Mouse (Mus musculus): ENCODE measurements around the gene Il2rb. TPM values are rescaled to one million over a fixed set of nuclear protein-coding genes. Genes with fewer than 3 reads are reported as not detected.

Gene Il2rb
- total and polyA plus RNA-seq, 3 experiments: 0.04 TPM; not detected in 2

DNA sequence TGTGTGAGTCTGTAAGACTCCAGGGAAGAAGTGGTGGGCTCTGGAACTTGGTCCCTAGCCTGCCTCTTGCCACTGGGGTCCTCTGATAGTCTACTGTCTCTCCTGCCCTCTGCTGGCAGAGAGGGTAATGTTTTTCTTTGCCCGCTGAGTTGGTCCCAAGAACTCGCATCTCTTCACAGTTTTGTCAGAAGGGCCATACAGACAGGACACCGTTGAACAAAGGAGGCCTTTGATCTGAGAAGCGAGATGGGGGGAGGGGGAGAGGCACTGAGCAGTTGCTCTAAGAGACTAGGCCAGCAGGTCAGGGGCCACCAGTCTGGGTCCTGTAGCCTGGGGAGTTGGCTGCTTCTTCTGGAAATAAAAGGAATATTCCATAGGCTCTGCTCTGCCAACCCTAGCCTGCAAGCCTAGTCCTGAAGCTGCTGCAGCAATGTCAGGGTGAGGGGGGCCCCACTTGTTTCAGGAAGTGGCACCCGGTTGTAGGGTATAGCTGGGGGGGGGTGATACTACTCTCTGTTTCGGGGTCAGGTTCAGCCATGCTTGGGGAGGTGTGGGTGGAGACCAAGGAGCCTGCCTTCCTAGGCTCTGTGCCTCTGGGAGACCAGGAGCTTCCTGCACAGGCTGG is 60.1 kb downstream of the Il2rb start:
- Histone ChIP-seq H3K27me3 (ENCODE audit: control insufficient read depth in 1 of 2, insufficient read depth in 2 of 2, low read length in 2 of 2) (no peaks in the 10 kb centered on the region), H3K36me3 (ENCODE audit: control insufficient read depth in 1 of 2, insufficient read depth in 2 of 2, low read length in 2 of 2) (peaks cover 0 to 7% of the 10 kb centered on the region in 2 experiments; a peak in 2 of 4 replicates)
- no peak for TF ChIP-seq GATA1 (IDR thresholded peaks at IDR 0.05; ENCODE audit: low read depth, low read length)
- no peak for TF ChIP-seq MEF2A (IDR thresholded peaks at IDR 0.05; ENCODE audit: extremely low read depth, insufficient replicate concordance, low read depth, low read length, poor library complexity, severe bottlenecking)
- TF ChIP-seq ETS1 (IDR thresholded peaks at IDR 0.05; ENCODE audit: low read depth, low read length): no peak
- TF ChIP-seq SMC3 (IDR thresholded peaks at IDR 0.05; ENCODE audit: low read depth, low read length): peak; percentile 65
- no peak for TF ChIP-seq USF1 (IDR thresholded peaks at IDR 0.05; ENCODE audit: low read depth, low read length)
- no peak for TF ChIP-seq POLR2A (IDR thresholded peaks at IDR 0.05; ENCODE audit: control insufficient read depth in 1 of 2, insufficient read depth in 1 of 2, low read depth in 1 of 2, low read length in 2 of 2, poor library complexity in 1 of 2)
- TF ChIP-seq MAFK (IDR thresholded peaks at IDR 0.05; ENCODE audit: borderline replicate concordance, low read depth, low read length): no peak
- peak; percentile 46 for TF ChIP-seq RAD21 (IDR thresholded peaks at IDR 0.05; ENCODE audit: low read depth, low read length)
- no peak for TF ChIP-seq RCOR1 (IDR thresholded peaks at IDR 0.05; ENCODE audit: low read depth, low read length)
- no peak for TF ChIP-seq MAZ (IDR thresholded peaks at IDR 0.05; ENCODE audit: low read depth, low read length)
- TF ChIP-seq KAT2A (conservative IDR thresholded peaks at IDR 0.05; ENCODE audit: low read depth, low read length): no peak
- TF ChIP-seq MXI1 (IDR thresholded peaks at IDR 0.05; ENCODE audit: low read depth, low read length): no peak
- no peak for TF ChIP-seq TBP (IDR thresholded peaks at IDR 0.05; ENCODE audit: low read depth, low read length)
- TF ChIP-seq ZMIZ1 (IDR thresholded peaks at IDR 0.05; ENCODE audit: low read depth, low read length): no peak
- no peak for TF ChIP-seq CHD2 (IDR thresholded peaks at IDR 0.05; ENCODE audit: low read length)
- no peak for TF ChIP-seq CHD1 (IDR thresholded peaks at IDR 0.05; ENCODE audit: low read depth, low read length)
- no peak for TF ChIP-seq ZKSCAN1 (IDR thresholded peaks at IDR 0.05; ENCODE audit: low read depth, low read length)
- no peak for TF ChIP-seq POLR2AphosphoS2 (IDR thresholded peaks at IDR 0.05; ENCODE audit: low read length)
- no peak for TF ChIP-seq NRF1 (IDR thresholded peaks at IDR 0.05; ENCODE audit: insufficient read depth, low read depth, low read length, poor library complexity, severe bottlenecking)
- peak; percentile 56 to 69 (median 66) for TF ChIP-seq CTCF (IDR thresholded peaks at IDR 0.05 in 2 of 3, conservative IDR thresholded peaks at IDR 0.05 in 1 of 3; ENCODE audit: control insufficient read depth in 1 of 3, insufficient read depth in 1 of 3, low read depth in 2 of 3, low read length in 3 of 3, poor library complexity in 1 of 3, severe bottlenecking in 1 of 3)

DNA sequence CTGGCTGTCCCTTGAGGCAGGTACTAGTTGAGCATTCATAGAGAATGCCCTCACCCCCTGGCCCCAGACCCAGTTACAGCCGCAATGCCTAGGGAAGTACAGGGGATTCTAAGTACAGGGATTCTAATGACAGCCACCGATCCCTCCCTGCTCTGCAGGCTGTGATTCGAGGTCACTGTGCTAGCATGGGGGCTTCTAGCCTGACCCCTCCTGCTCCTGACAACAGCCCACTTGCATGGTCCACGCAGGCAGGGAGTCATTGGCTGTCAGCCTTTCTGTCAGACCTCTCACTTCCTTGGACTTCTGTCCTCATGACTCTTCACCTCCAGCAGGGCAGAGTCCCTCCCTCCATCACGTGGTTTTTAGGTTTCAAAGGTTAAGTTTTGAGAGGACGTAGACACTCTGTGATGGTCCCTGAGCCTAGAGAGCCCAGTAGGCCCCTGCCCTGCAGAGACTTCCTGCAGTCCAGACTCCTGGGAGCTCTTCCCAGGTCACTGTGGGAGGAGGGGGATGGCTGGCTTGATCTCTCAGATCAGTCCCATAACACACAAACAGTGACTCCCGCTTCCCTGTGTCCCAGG is 63.4 kb downstream of the Il2rb start:
- no peak overlapping the region for H3K4me3 ChIP-seq (ENCODE audit: control insufficient read depth in 1 of 2, insufficient read depth in 1 of 2, low read depth in 2 of 2, low read length in 2 of 2)
- H3K79me2 ChIP-seq (ENCODE audit: control insufficient read depth, insufficient read depth, low read length, poor library complexity): no peaks in the 10 kb centered on the region
- no peak overlapping the region for H3K9ac ChIP-seq (ENCODE audit: control insufficient read depth, low read depth, low read length, poor library complexity, severe bottlenecking)
- no peak for DNase-seq (ENCODE audit: low read depth, low spot score)
- no peaks in the 10 kb centered on the region for H3K27me3 ChIP-seq (ENCODE audit: control insufficient read depth in 1 of 2, insufficient read depth in 2 of 2, low read length in 2 of 2)
- H3K27ac ChIP-seq (ENCODE audit: control insufficient read depth, low read depth, low read length): no peak overlapping the region
- peaks cover 0 to 3% of the 10 kb centered on the region in 2 experiments; a peak in 2 of 4 replicates for H3K4me1 ChIP-seq (ENCODE audit: control insufficient read depth in 1 of 2, insufficient read depth in 2 of 2, low read length in 2 of 2)
- H3K9me3 ChIP-seq (replicated peaks; ENCODE audit: insufficient read depth, low read length): no peaks in the 10 kb centered on the region
- H3K36me3 ChIP-seq (ENCODE audit: control insufficient read depth in 1 of 2, insufficient read depth in 2 of 2, low read length in 2 of 2): no peaks in the 10 kb centered on the region
- TF ChIP-seq ETS1 (IDR thresholded peaks at IDR 0.05; ENCODE audit: low read depth, low read length) (no peak), CHD1 (IDR thresholded peaks at IDR 0.05; ENCODE audit: low read depth, low read length) (no peak), HCFC1 (IDR thresholded peaks at IDR 0.05; ENCODE audit: low read depth, low read length) (no peak), ZNF384 (IDR thresholded peaks at IDR 0.05; ENCODE audit: low read depth, low read length) (no peak), ZMIZ1 (IDR thresholded peaks at IDR 0.05; ENCODE audit: low read depth, low read length) (no peak), SIN3A (IDR thresholded peaks at IDR 0.05; ENCODE audit: low read length) (no peak), TAL1 (IDR thresholded peaks at IDR 0.05; ENCODE audit: low read length) (no peak), RAD21 (IDR thresholded peaks at IDR 0.05; ENCODE audit: low read depth, low read length) (no peak), USF1 (IDR thresholded peaks at IDR 0.05; ENCODE audit: low read depth, low read length) (no peak), MAZ (IDR thresholded peaks at IDR 0.05; ENCODE audit: low read depth, low read length) (no peak), JUND (IDR thresholded peaks at IDR 0.05; ENCODE audit: low read depth, low read length) (no peak), GABPA (IDR thresholded peaks at IDR 0.05; ENCODE audit: low read depth, low read length) (no peak), MAFK (IDR thresholded peaks at IDR 0.05; ENCODE audit: borderline replicate concordance, low read depth, low read length) (no peak), UBTF (IDR thresholded peaks at IDR 0.05; ENCODE audit: borderline replicate concordance, insufficient read depth, low read depth, low read length) (no peak), NELFE (IDR thresholded peaks at IDR 0.05; ENCODE audit: low read depth, low read length) (no peak), CHD2 (IDR thresholded peaks at IDR 0.05; ENCODE audit: low read length) (no peak), ELF1 (IDR thresholded peaks at IDR 0.05; ENCODE audit: low read depth, low read length) (no peak), POLR2AphosphoS5 (IDR thresholded peaks at IDR 0.05; ENCODE audit: borderline replicate concordance, low read depth, low read length) (no peak)

More for the DNA sequence above, 60.1 kb downstream of the Il2rb start:
- Histone ChIP-seq H3K4me3 (ENCODE audit: control insufficient read depth in 1 of 2, insufficient read depth in 1 of 2, low read depth in 2 of 2, low read length in 2 of 2) (no peak overlapping the region), H3K4me1 (ENCODE audit: control insufficient read depth in 1 of 2, insufficient read depth in 2 of 2, low read length in 2 of 2) (peaks cover 13 to 21% of the 10 kb centered on the region in 2 experiments), H3K9me3 (replicated peaks; ENCODE audit: insufficient read depth, low read length) (no peaks in the 10 kb centered on the region), H3K9ac (ENCODE audit: control insufficient read depth, low read depth, low read length, poor library complexity, severe bottlenecking) (no peak overlapping the region), H3K27ac (ENCODE audit: control insufficient read depth, low read depth, low read length) (no peak overlapping the region), H3K79me2 (ENCODE audit: control insufficient read depth, insufficient read depth, low read length, poor library complexity) (no peaks in the 10 kb centered on the region)
- peak; percentile 54 for DNase-seq (ENCODE audit: low read depth, low spot score)

Measured in MEL (cell line).